Mouse (Mus musculus) lung, postnatal 36 days (tissue): Measurements from ENCODE around the gene Gnaq.
A peak's percentile ranks its signal among the peaks of the same experiment; 100 is the strongest.
"Not testable (repeated sequence)": the region's sequence is repeated elsewhere in the genome, so short reads cannot be mapped to it uniquely, and the experiment has no call there.

Source experiments
- DNase-seq: peaks from one replicate; pipeline ENCODE4 v3.0.0; 2022; ENCODE audit warnings: mixed read lengths

Gene Gnaq

GRCm38 (mm10) chr19:16261631-16262030 lies 129.0 kb downstream of the Gnaq start:
- DNase-seq = peak; percentile 71

DNA sequence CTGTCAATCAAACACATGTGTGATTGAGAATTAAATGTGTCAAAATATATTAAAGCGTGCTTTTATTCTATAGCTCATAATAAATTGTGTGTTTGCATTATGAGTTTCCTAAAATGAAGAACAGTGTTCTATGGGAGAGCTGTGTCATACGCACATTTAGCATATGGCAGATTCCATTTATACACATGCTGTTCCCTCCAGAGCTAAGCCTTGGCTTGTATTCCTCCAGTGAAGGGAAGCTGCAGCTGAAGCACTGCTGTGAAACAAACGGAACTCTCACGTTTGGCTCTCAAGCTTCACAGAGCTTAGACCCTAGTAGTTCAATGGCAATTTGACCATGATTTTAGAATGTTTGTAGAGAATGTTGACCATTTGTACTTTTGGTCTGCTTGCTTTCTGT lies 129.7 kb downstream of the Gnaq start:
- no peak for DNase-seq

DNA sequence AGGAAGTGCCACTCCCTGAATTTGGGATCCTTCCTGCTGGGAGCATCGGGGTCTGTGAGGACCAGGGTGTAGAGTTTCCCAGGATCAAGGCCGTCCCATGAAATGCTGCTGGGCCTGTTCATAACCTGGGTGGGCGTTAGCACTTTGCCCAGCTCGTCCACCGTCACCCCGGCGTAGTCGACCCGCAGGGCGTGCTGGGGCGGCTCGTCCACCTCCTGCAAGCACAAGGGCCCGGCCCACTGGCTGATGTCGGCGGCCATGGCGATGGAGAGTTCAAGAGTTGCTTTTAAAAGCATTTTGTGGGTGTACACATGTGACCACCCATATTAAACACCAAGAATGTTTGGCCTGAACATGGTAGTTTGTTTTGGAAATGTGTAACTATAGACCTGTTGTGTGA lies 134.7 kb downstream of the Gnaq start:
- DNase-seq = not testable (repeated sequence)

GRCm38 (mm10) chr19:16270236-16270635 lies 137.6 kb downstream of the Gnaq start:
- DNase-seq = no peak

DNA sequence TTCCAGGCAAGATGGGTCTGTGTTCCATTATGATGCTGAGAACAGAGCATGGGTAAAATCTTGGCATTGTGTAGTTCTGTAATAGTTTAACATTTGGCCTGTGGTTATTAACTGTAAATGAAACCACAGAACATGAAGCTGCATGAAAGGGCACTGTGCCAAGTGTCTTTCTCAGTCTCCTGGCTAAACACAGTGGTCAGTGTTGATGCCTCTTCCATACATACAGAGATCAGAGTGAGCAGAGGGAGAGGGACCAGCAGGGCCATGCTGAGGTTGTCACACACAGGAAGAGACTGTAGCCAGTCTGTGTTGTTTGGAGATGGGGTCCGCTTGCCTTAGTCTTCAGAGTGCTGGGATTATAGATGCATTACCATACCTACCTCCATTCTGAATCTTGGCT lies 138.4 kb downstream of the Gnaq start:
- DNase-seq = no peak

GRCm38 (mm10) chr19:16273021-16273420 lies 140.4 kb downstream of the Gnaq start:
- DNase-seq = no peak

GRCm38 (mm10) chr19:16280231-16280630 lies 147.6 kb downstream of the Gnaq start:
- no peak for DNase-seq

- no peak for DNase-seq
Measured at GRCm38 (mm10) chr19:16285051-16286028, 152.7 kb downstream of the Gnaq start.

GRCm38 (mm10) chr19:16286451-16287175 lies 154.0 kb downstream of the Gnaq start:
- DNase-seq = peak; percentile 65

- no peak for DNase-seq
Measured at GRCm38 (mm10) chr19:16287307-16287706, 154.7 kb downstream of the Gnaq start.

DNA sequence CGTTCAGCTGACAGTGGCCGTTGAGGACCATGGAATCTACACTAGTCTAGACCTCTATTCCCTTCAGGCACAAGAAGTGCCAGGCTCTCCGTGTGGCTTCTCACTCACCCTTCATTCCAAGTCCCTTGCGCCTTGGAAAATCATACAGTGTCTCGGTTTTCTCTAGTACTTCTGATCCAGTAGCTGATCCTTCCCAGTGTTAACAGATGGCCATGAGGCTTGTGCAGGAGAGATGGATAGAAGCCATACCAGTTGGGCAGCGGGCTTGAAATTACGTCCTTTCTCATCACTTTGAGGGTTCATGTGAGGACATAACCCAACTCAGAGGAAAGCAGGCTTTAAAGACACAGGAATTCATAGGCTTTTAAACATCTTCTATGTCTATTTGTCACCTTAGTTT lies 155.3 kb downstream of the Gnaq start:
- DNase-seq = no peak

DNA sequence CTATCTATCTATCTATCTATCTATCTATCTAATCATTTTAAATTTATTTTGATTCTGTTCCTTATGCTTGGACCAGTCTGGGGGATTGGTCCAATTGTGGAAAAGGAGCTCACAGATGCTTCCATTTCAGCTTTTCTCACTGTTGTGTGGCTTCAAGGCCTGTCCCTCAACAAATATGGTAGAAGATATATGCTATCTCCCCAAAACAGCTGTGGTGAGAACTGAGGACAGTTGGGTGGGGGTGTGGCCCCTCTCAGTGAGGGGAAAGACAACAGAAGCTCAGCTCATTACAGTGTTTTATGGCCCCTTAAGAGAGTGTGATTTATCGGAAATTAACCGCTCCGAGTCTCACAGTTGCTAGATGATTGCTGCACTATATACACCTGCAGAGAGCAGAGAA lies 158.5 kb downstream of the Gnaq start:
- DNase-seq = no peak

GRCm38 (mm10) chr19:16292056-16292608 lies 159.5 kb downstream of the Gnaq start:
- no peak for DNase-seq

DNA sequence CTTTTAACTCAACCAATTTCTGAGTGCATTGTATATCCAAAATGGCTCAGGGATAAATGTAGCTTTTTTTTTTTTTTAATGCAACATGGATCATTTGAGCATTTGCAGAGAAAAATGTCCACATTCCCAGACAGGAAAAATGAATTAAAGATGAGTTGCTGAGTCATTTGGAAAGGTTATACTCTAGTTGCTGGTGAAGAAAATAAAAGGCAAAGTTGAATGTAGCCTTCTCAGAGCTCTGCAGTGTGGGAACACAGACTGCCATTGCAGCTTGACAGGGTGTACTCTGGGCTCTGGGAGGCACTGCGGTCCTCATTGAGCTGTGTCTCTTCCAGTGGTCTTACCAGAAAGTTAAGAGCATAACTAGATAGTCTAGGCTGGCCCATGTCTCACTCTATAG lies 160.3 kb downstream of the Gnaq start:
- DNase-seq = no peak

GRCm38 (mm10) chr19:16300413-16300812 lies 167.8 kb downstream of the Gnaq start:
- DNase-seq = no peak

DNA sequence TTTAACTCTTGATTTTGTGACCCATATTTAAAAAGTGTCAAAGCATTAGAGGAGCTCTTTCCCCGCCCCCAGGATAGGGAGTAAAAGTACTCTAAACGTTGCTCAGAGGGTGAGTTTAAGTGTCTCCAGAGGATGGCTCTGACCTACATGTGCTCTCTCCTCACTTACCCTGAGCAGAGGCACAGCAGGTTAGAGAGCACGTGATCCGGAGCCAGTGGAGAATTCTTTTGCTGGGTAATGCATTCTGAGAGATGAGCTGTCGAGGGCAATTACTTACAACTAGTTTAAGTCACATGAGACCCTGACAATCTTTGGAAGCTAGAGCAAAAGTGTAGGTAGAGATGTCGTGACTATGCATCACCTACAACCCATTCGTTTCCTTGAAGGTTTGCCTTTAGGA lies 168.7 kb downstream of the Gnaq start:
- DNase-seq = no peak

DNA sequence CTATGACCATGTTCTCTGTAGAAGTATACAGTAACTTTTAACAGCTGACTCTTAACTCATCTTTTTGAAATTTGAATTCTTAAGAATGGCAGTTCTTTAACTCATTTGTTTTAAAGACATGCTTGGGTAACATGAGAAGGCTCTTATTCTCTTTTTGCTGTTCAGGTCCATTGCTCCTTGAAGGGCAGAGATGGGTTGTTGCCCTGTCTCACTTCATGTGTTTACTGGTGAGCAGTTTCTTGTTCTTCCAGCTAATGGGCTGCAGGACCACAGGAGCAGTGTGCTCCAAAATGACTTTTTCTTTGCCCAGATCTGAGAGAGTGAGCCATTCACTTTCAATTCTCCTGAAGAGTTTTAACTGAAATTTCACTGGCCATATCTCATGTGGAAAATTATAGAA lies 176.4 kb downstream of the Gnaq start:
- no peak for DNase-seq

- DNase-seq = peak; percentile 58
Measured at GRCm38 (mm10) chr19:16314295-16314821, 181.7 kb downstream of the Gnaq start.

- DNase-seq = no peak
Measured at GRCm38 (mm10) chr19:16315525-16315924, 182.9 kb downstream of the Gnaq start.

GRCm38 (mm10) chr19:16318128-16318811 lies 185.6 kb downstream of the Gnaq start:
- DNase-seq = no peak

GRCm38 (mm10) chr19:16319986-16320385 lies 187.4 kb downstream of the Gnaq start:
- no peak for DNase-seq

GRCm38 (mm10) chr19:16322986-16323385 lies 190.4 kb downstream of the Gnaq start:
- peak; percentile 47 for DNase-seq

DNA sequence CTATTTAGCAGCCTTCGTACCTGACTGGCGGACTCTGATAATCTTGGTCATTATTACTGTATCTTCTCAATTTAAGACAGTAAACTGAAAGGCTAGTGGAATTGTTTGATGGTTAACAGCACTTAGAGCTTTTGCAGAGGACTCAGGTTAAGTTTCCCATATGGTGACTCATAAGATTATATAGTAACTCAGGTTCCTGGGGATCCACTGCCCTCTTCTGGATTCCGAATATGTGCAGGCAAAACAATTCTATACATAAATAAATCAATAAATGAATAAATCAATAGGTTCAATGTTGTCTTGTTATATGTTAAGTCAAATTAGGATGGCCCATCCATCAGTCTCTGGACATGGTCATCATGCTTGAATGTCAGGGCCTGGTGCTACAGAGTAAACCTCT lies 191.6 kb downstream of the Gnaq start:
- DNase-seq = no peak
